Mouse (Mus musculus) brain, adult 2 months (tissue): ENCODE measurements at regions not wholly inside any gene's neighbourhood (a gene's known extent, or its start where the extent isn't known, plus 50 kb on each side); places are given as distances from the start of the nearest gene placed in this dataset.

Experiments used
- DNase-seq: peaks from one replicate; pipeline ENCODE4 v3.0.0; 2011; ENCODE audit warnings: low read depth, low spot score

GRCm38 (mm10) chr10:66909905-66910681, 185.8 kb upstream of the Jmjd1c start:
- DNase-seq, result no peak

- peak; percentile 68 for DNase-seq
These were observed 184.5 kb upstream of the Jmjd1c start for GRCm38 (mm10) chr10:66911261-66911911.

GRCm38 (mm10) chr10:66912440-66912839, 183.5 kb upstream of the Jmjd1c start:
- DNase-seq, result no peak

GRCm38 (mm10) chr10:66913187-66913586, 182.7 kb upstream of the Jmjd1c start:
- DNase-seq, result no peak

GRCm38 (mm10) chr10:66913627-66914026, 182.3 kb upstream of the Jmjd1c start:
- peak; percentile 44 for DNase-seq

- DNase-seq, result no peak
These were observed 181.5 kb upstream of the Jmjd1c start for GRCm38 (mm10) chr10:66914288-66914975.

GRCm38 (mm10) chr10:66915801-66916200, 180.1 kb upstream of the Jmjd1c start:
- no peak for DNase-seq

- no peak for DNase-seq
These were observed 178.2 kb upstream of the Jmjd1c start for GRCm38 (mm10) chr10:66917725-66918124.

- DNase-seq, result no peak
These were observed 177.2 kb upstream of the Jmjd1c start for GRCm38 (mm10) chr10:66918713-66919112.

GRCm38 (mm10) chr10:66919953-66920760, 175.8 kb upstream of the Jmjd1c start:
- peak; percentile 92 for DNase-seq

- peak; percentile 95 for DNase-seq
These were observed 174.9 kb upstream of the Jmjd1c start for GRCm38 (mm10) chr10:66920761-66921684.

- no peak for DNase-seq
These were observed 174.1 kb upstream of the Jmjd1c start for GRCm38 (mm10) chr10:66921776-66922175.

- DNase-seq, result no peak
These were observed 173.6 kb upstream of the Jmjd1c start for GRCm38 (mm10) chr10:66922314-66922713.

GRCm38 (mm10) chr10:66923947-66924346, 172.0 kb upstream of the Jmjd1c start:
- no peak for DNase-seq

GRCm38 (mm10) chr10:66924418-66924817, 171.5 kb upstream of the Jmjd1c start:
- no peak for DNase-seq

- DNase-seq, result no peak
These were observed 170.3 kb upstream of the Jmjd1c start for GRCm38 (mm10) chr10:66925553-66926127.

GRCm38 (mm10) chr10:66927651-66928050, 168.3 kb upstream of the Jmjd1c start:
- DNase-seq, result no peak

GRCm38 (mm10) chr10:66928211-66928990, 167.5 kb upstream of the Jmjd1c start:
- peak; percentile 89 for DNase-seq

GRCm38 (mm10) chr10:66930563-66930962, 165.4 kb upstream of the Jmjd1c start:
- no peak for DNase-seq
